Mouse (Mus musculus): ENCODE data around the gene Runx2. TPM values are rescaled to one million over a fixed set of nuclear protein-coding genes. Genes with fewer than 3 reads are reported as not detected.

Runx2 gene
- polyA plus RNA-seq, 1 experiment from 2014 or later: 1.0 TPM

GRCm38 (mm10) chr17:44540699-44541098 lies 273.9 kb downstream of the Runx2 start:
- Histone ChIP-seq H3K4me2 (replicated peaks; ENCODE audit: low read depth) (no peak overlapping the region), H3K27ac (ENCODE audit: low read depth, low read length) (no peak overlapping the region), H3K27me3 (replicated peaks; ENCODE audit: control insufficient read depth, insufficient read depth, low read length) (no peaks in the 10 kb centered on the region), H3K9me3 (ENCODE audit: control insufficient read depth) (no peaks in the 10 kb centered on the region), H3K36me3 (ENCODE audit: control insufficient read depth, insufficient read depth) (no peaks in the 10 kb centered on the region), H3K4me3 (ENCODE audit: low read depth, low read length) (no peak overlapping the region), H3K9ac (ENCODE audit: low read depth, low read length) (no peak overlapping the region), H3K4me1 (replicated peaks; ENCODE audit: control insufficient read depth, insufficient read depth, low read length) (no peaks in the 10 kb centered on the region)
- peak; percentile 32 for TF ChIP-seq CTCF (IDR thresholded peaks at IDR 0.05; ENCODE audit: low read depth)
- 38% methylated on average over 5 of the region's 5 CpGs for WGBS
- ATAC-seq: no peak

GRCm38 (mm10) chr17:44538921-44539320 lies 275.7 kb downstream of the Runx2 start:
- Histone ChIP-seq H3K4me2 (replicated peaks; ENCODE audit: low read depth) (no peak overlapping the region), H3K9ac (ENCODE audit: low read depth, low read length) (no peak overlapping the region), H3K27ac (ENCODE audit: low read depth, low read length) (no peak overlapping the region), H3K4me3 (ENCODE audit: low read depth, low read length) (no peak overlapping the region), H3K4me1 (replicated peaks; ENCODE audit: control insufficient read depth, insufficient read depth, low read length) (no peaks in the 10 kb centered on the region), H3K36me3 (ENCODE audit: control insufficient read depth, insufficient read depth) (no peaks in the 10 kb centered on the region), H3K27me3 (replicated peaks; ENCODE audit: control insufficient read depth, insufficient read depth, low read length) (no peaks in the 10 kb centered on the region), H3K9me3 (ENCODE audit: control insufficient read depth) (no peaks in the 10 kb centered on the region)
- no peak for TF ChIP-seq CTCF (IDR thresholded peaks at IDR 0.05; ENCODE audit: low read depth)
- ATAC-seq: no peak
- 75% methylated on average over 11 of the region's 11 CpGs for whole genome bisulfite sequencing

- peak; percentile 28 for TF ChIP-seq CTCF (IDR thresholded peaks at IDR 0.05; ENCODE audit: low read depth)
- H3K4me3 ChIP-seq (ENCODE audit: low read depth, low read length): no peak overlapping the region
- no peaks in the 10 kb centered on the region for H3K4me1 ChIP-seq (replicated peaks; ENCODE audit: control insufficient read depth, insufficient read depth, low read length)
- H3K36me3 ChIP-seq (ENCODE audit: control insufficient read depth, insufficient read depth): no peaks in the 10 kb centered on the region
- ATAC-seq: no peak
- no peaks in the 10 kb centered on the region for H3K9me3 ChIP-seq (ENCODE audit: control insufficient read depth)
- no peak overlapping the region for H3K9ac ChIP-seq (ENCODE audit: low read depth, low read length)
- no peak overlapping the region for H3K4me2 ChIP-seq (replicated peaks; ENCODE audit: low read depth)
- no peaks in the 10 kb centered on the region for H3K27me3 ChIP-seq (replicated peaks; ENCODE audit: control insufficient read depth, insufficient read depth, low read length)
- no peak overlapping the region for H3K27ac ChIP-seq (ENCODE audit: low read depth, low read length)
- WGBS: 80% methylated on average over 6 of the region's 6 CpGs
Observed at GRCm38 (mm10) chr17:44530000-44530399, 284.6 kb downstream of the Runx2 start.

- no peak overlapping the region for H3K4me3 ChIP-seq (ENCODE audit: low read depth, low read length)
- no peak for ATAC-seq
- no peaks in the 10 kb centered on the region for H3K27me3 ChIP-seq (replicated peaks; ENCODE audit: control insufficient read depth, insufficient read depth, low read length)
- H3K4me2 ChIP-seq (replicated peaks; ENCODE audit: low read depth): no peak overlapping the region
- WGBS: 55% methylated on average over 4 of the region's 4 CpGs
- no peak for TF ChIP-seq CTCF (IDR thresholded peaks at IDR 0.05; ENCODE audit: low read depth)
- no peaks in the 10 kb centered on the region for H3K4me1 ChIP-seq (replicated peaks; ENCODE audit: control insufficient read depth, insufficient read depth, low read length)
- no peaks in the 10 kb centered on the region for H3K9me3 ChIP-seq (ENCODE audit: control insufficient read depth)
- H3K36me3 ChIP-seq (ENCODE audit: control insufficient read depth, insufficient read depth): no peaks in the 10 kb centered on the region
- no peak overlapping the region for H3K27ac ChIP-seq (ENCODE audit: low read depth, low read length)
- H3K9ac ChIP-seq (ENCODE audit: low read depth, low read length): no peak overlapping the region
Observed at GRCm38 (mm10) chr17:44528617-44529016, 286.0 kb downstream of the Runx2 start.

- no peak for ATAC-seq
- Histone ChIP-seq H3K9me3 (ENCODE audit: control insufficient read depth) (no peaks in the 10 kb centered on the region), H3K27ac (ENCODE audit: low read depth, low read length) (no peak overlapping the region), H3K4me2 (replicated peaks; ENCODE audit: low read depth) (no peak overlapping the region), H3K4me3 (ENCODE audit: low read depth, low read length) (no peak overlapping the region), H3K9ac (ENCODE audit: low read depth, low read length) (no peak overlapping the region), H3K27me3 (replicated peaks; ENCODE audit: control insufficient read depth, insufficient read depth, low read length) (no peaks in the 10 kb centered on the region), H3K4me1 (replicated peaks; ENCODE audit: control insufficient read depth, insufficient read depth, low read length) (no peaks in the 10 kb centered on the region), H3K36me3 (ENCODE audit: control insufficient read depth, insufficient read depth) (no peaks in the 10 kb centered on the region)
- TF ChIP-seq CTCF (IDR thresholded peaks at IDR 0.05; ENCODE audit: low read depth): no peak
- WGBS: 68% methylated on average over 1 of the region's 1 CpGs
Observed at GRCm38 (mm10) chr17:44524146-44524545, 290.5 kb downstream of the Runx2 start.

- no peaks in the 10 kb centered on the region for H3K27me3 ChIP-seq (replicated peaks; ENCODE audit: control insufficient read depth, insufficient read depth, low read length)
- TF ChIP-seq CTCF (IDR thresholded peaks at IDR 0.05; ENCODE audit: low read depth): no peak
- no peak for ATAC-seq
- no peaks in the 10 kb centered on the region for H3K9me3 ChIP-seq (ENCODE audit: control insufficient read depth)
- H3K4me2 ChIP-seq (replicated peaks; ENCODE audit: low read depth): no peak overlapping the region
- no peak overlapping the region for H3K27ac ChIP-seq (ENCODE audit: low read depth, low read length)
- no peak overlapping the region for H3K9ac ChIP-seq (ENCODE audit: low read depth, low read length)
- H3K36me3 ChIP-seq (ENCODE audit: control insufficient read depth, insufficient read depth): no peaks in the 10 kb centered on the region
- H3K4me3 ChIP-seq (ENCODE audit: low read depth, low read length): no peak overlapping the region
- 67% methylated on average over 5 of the region's 5 CpGs for WGBS
- H3K4me1 ChIP-seq (replicated peaks; ENCODE audit: control insufficient read depth, insufficient read depth, low read length): no peaks in the 10 kb centered on the region
Observed at GRCm38 (mm10) chr17:44522906-44523305, 291.7 kb downstream of the Runx2 start.
